Mouse (Mus musculus): ENCODE data around the gene Mpp2. TPM values are rescaled to one million over a fixed set of nuclear protein-coding genes. Genes with fewer than 3 reads are reported as not detected.

Gene Mpp2
- polyA plus RNA-seq, 1 experiment, result 1.2 TPM

- Histone ChIP-seq H3K27me3 (ENCODE audit: control insufficient read depth, insufficient read depth, low read length) (no peaks in the 10 kb centered on the region), H3K4me1 (ENCODE audit: control insufficient read depth, insufficient read depth, low read length) (no peaks in the 10 kb centered on the region), H3K27ac (ENCODE audit: control insufficient read depth, insufficient read depth, low read depth, low read length) (no peak overlapping the region), H3K4me3 (ENCODE audit: control insufficient read depth, low read depth, low read length) (no peak overlapping the region), H3K36me3 (ENCODE audit: control insufficient read depth, insufficient read depth, low read length) (no peaks in the 10 kb centered on the region)
- TF ChIP-seq POLR2A (IDR thresholded peaks at IDR 0.05; ENCODE audit: control insufficient read depth, low read depth, low read length) (no peak), CTCF (IDR thresholded peaks at IDR 0.05; ENCODE audit: control insufficient read depth, insufficient read depth, insufficient replicate concordance, low read depth, low read length) (no peak)
Observed at GRCm38 (mm10) chr11:102011510-102011909, 76.8 kb downstream of the Mpp2 start.

- TF ChIP-seq POLR2A (IDR thresholded peaks at IDR 0.05; ENCODE audit: control insufficient read depth, low read depth, low read length) (no peak), CTCF (IDR thresholded peaks at IDR 0.05; ENCODE audit: control insufficient read depth, insufficient read depth, insufficient replicate concordance, low read depth, low read length) (no peak)
- Histone ChIP-seq H3K27me3 (ENCODE audit: control insufficient read depth, insufficient read depth, low read length) (no peaks in the 10 kb centered on the region), H3K27ac (ENCODE audit: control insufficient read depth, insufficient read depth, low read depth, low read length) (no peak overlapping the region), H3K4me3 (ENCODE audit: control insufficient read depth, low read depth, low read length) (no peak overlapping the region), H3K36me3 (ENCODE audit: control insufficient read depth, insufficient read depth, low read length) (no peaks in the 10 kb centered on the region), H3K4me1 (ENCODE audit: control insufficient read depth, insufficient read depth, low read length) (no peaks in the 10 kb centered on the region)
Observed at GRCm38 (mm10) chr11:102010140-102010539, 78.2 kb downstream of the Mpp2 start.

GRCm38 (mm10) chr11:102008954-102009637 is 79.2 kb downstream of the Mpp2 start:
- Histone ChIP-seq H3K27me3 (ENCODE audit: control insufficient read depth, insufficient read depth, low read length) (no peaks in the 10 kb centered on the region), H3K4me3 (ENCODE audit: control insufficient read depth, low read depth, low read length) (no peak overlapping the region), H3K4me1 (ENCODE audit: control insufficient read depth, insufficient read depth, low read length) (no peaks in the 10 kb centered on the region), H3K27ac (ENCODE audit: control insufficient read depth, insufficient read depth, low read depth, low read length) (no peak overlapping the region), H3K36me3 (ENCODE audit: control insufficient read depth, insufficient read depth, low read length) (no peaks in the 10 kb centered on the region)
- TF ChIP-seq CTCF (IDR thresholded peaks at IDR 0.05; ENCODE audit: control insufficient read depth, insufficient read depth, insufficient replicate concordance, low read depth, low read length), result no peak
- no peak for TF ChIP-seq POLR2A (IDR thresholded peaks at IDR 0.05; ENCODE audit: control insufficient read depth, low read depth, low read length)

- Histone ChIP-seq H3K27ac (ENCODE audit: control insufficient read depth, insufficient read depth, low read depth, low read length) (no peak overlapping the region), H3K27me3 (ENCODE audit: control insufficient read depth, insufficient read depth, low read length) (no peaks in the 10 kb centered on the region), H3K36me3 (ENCODE audit: control insufficient read depth, insufficient read depth, low read length) (no peaks in the 10 kb centered on the region), H3K4me3 (ENCODE audit: control insufficient read depth, low read depth, low read length) (no peak overlapping the region), H3K4me1 (ENCODE audit: control insufficient read depth, insufficient read depth, low read length) (no peaks in the 10 kb centered on the region)
- no peak for TF ChIP-seq CTCF (IDR thresholded peaks at IDR 0.05; ENCODE audit: control insufficient read depth, insufficient read depth, insufficient replicate concordance, low read depth, low read length)
- TF ChIP-seq POLR2A (IDR thresholded peaks at IDR 0.05; ENCODE audit: control insufficient read depth, low read depth, low read length), result no peak
Observed at GRCm38 (mm10) chr11:102008372-102008771, 79.9 kb downstream of the Mpp2 start.

Other genes with a start within 250 kb of the Mpp2 start
- gene Meox1, start 194.1 kb downstream of the Mpp2 start, polyA plus RNA-seq (2012; rRNA removed), result 0.18 and 1.7 TPM in 2 replicates
- 2.4 and 6.4 TPM in 2 replicates for gene Sost, start 121.5 kb downstream of the Mpp2 start, polyA plus RNA-seq (2012; rRNA removed)
- gene Cfap97d1, start 104.2 kb downstream of the Mpp2 start, polyA plus RNA-seq (2012; rRNA removed), result 72.2 and 94.1 TPM in 2 replicates
- gene Dusp3, start 101.5 kb downstream of the Mpp2 start, polyA plus RNA-seq (2012; rRNA removed), result 249 and 266 TPM in 2 replicates
- gene Mpp3, start 60.1 kb downstream of the Mpp2 start, polyA plus RNA-seq (2012; rRNA removed), result 11.0 and 14.7 TPM in 2 replicates
- 2.5 and 2.7 TPM in 2 replicates for gene Cd300lg, start 47.0 kb downstream of the Mpp2 start, polyA plus RNA-seq (2012; rRNA removed)
- gene Ppy, start 12.8 kb upstream of the Mpp2 start, polyA plus RNA-seq (2012; rRNA removed), result not detected in 2 replicates
- gene Pyy, start 19.3 kb upstream of the Mpp2 start, polyA plus RNA-seq (2012; rRNA removed), result 8.2 and 9.4 TPM in 2 replicates
- 6.2 and 8.0 TPM in 2 replicates for gene Nags, start 57.0 kb upstream of the Mpp2 start, polyA plus RNA-seq (2012; rRNA removed)
- 13.3 and 15.1 TPM in 2 replicates for gene Tmem101, start 67.9 kb upstream of the Mpp2 start, polyA plus RNA-seq (2012; rRNA removed)
- 41.5 and 41.8 TPM in 2 replicates for gene Lsm12, start 96.8 kb upstream of the Mpp2 start, polyA plus RNA-seq (2012; rRNA removed)
- gene G6pc3, start 101.1 kb upstream of the Mpp2 start, polyA plus RNA-seq (2012; rRNA removed), result 416 and 434 TPM in 2 replicates
- gene Hdac5, start 141.7 kb upstream of the Mpp2 start, polyA plus RNA-seq (2012; rRNA removed), result 68.9 and 84.1 TPM in 2 replicates
- 31.8 and 48.5 TPM in 2 replicates for gene BC030867, start 160.4 kb upstream of the Mpp2 start, polyA plus RNA-seq (2012; rRNA removed)
- gene Asb16, start 180.2 kb upstream of the Mpp2 start, polyA plus RNA-seq (2012; rRNA removed), result 0.10 and 0.11 TPM in 2 replicates
- 32.6 and 35.2 TPM in 2 replicates for gene Tmub2, start 196.4 kb upstream of the Mpp2 start, polyA plus RNA-seq (2012; rRNA removed)
- 16.8 and 17.8 TPM in 2 replicates for gene Atxn7l3, start 208.1 kb upstream of the Mpp2 start, polyA plus RNA-seq (2012; rRNA removed)
- gene Ubtf, start 231.2 kb upstream of the Mpp2 start, polyA plus RNA-seq (2012; rRNA removed), result 8.6 and 8.9 TPM in 2 replicates

All from testis, adult 2 months (tissue).